Mouse (Mus musculus) liver, adult 2 months (tissue): Measurements from ENCODE around the gene Ddah2. TPM values are rescaled to one million over a fixed set of nuclear protein-coding genes. Genes with fewer than 3 reads are reported as not detected.

Experiments used
- DNase-seq: peaks from one replicate; pipeline ENCODE4 v3.0.0-alpha.2; 2011; ENCODE audit warnings: low read depth, low spot score; ENCODE audit errors: extremely low read depth
- H3K27ac ChIP-seq: fragments of 200-500 bp; replicated peaks from 2 replicates; pipeline ENCODE4 v1.5.1; 2012; ENCODE audit warnings: low read depth, mild to moderate bottlenecking, control low read depth, inconsistent platforms, low read length; ENCODE audit not compliant: insufficient read depth
- H3K27me3 ChIP-seq: fragments of 200-500 bp; 2 replicates; pipeline ENCODE4 v1.6.1; 2012; ENCODE audit warnings: mild to moderate bottlenecking, moderate library complexity, low read length, inconsistent platforms; ENCODE audit not compliant: control insufficient read depth, insufficient read depth
- H3K36me3 ChIP-seq: fragments of 200-500 bp; 2 replicates; pipeline ENCODE4 v1.6.1; 2012; ENCODE audit warnings: low read length, inconsistent platforms; ENCODE audit not compliant: control insufficient read depth, insufficient read depth
- H3K4me1 ChIP-seq: fragments of 200-500 bp; 2 replicates; pipeline ENCODE4 v1.6.1; 2011; ENCODE audit warnings: low read length; ENCODE audit not compliant: control insufficient read depth, insufficient read depth
- H3K4me3 ChIP-seq: fragments of 200-500 bp; 2 replicates; pipeline ENCODE4 v1.5.1; 2011; ENCODE audit warnings: low read depth, mild to moderate bottlenecking, control low read depth, low read length, moderate library complexity; ENCODE audit not compliant: insufficient read depth
- H3K79me2 ChIP-seq: fragments of 200-500 bp; 2 replicates; pipeline ENCODE4 v1.6.1; 2012; ENCODE audit warnings: inconsistent platforms, mild to moderate bottlenecking, low read length, moderate library complexity; ENCODE audit not compliant: control insufficient read depth, insufficient read depth
- H3K9ac ChIP-seq: fragments of 200-500 bp; 2 replicates; pipeline ENCODE4 v1.6.1; 2012; ENCODE audit warnings: low read depth, mild to moderate bottlenecking, control low read depth, inconsistent platforms, low read length
- CTCF ChIP-seq: fragments of 200-500 bp; IDR thresholded peaks from 2 replicates; pipeline ENCODE4 v1.5.1; 2011; ENCODE audit warnings: low read depth, low read length, control low read depth
- POLR2A ChIP-seq: fragments of 200-500 bp; IDR thresholded peaks from 2 replicates; pipeline ENCODE4 v1.6.1; 2011; ENCODE audit warnings: low read length, control low read depth; ENCODE audit not compliant: insufficient read depth; ENCODE audit errors: extremely low read depth
- WGBS: fragments of 180-500 bp; shearing (Covaris S2); methylation state at CpG from one replicate; pipeline ENCODE4 v1.1.7; 2018; 5-methylcytosine and 5-hydroxymethylcytosine counted together
- polyA plus RNA-seq: library from polyadenylated mRNA; depleted of rRNA; stranded (reverse); fragments of >200 nt; gene quantifications from 2 replicates; pipeline ENCODE4 v1.2.3, GENCODE M21; 2012
- total RNA-seq: library from RNA; depleted of rRNA; stranded (reverse); fragments of >200 nt; gene quantifications from 2 replicates; pipeline ENCODE4 v1.2.3, GENCODE M21; 2014

Ddah2 gene
- total and polyA plus RNA-seq, 2 experiments = 3.0 to 3.9 TPM

- TF ChIP-seq POLR2A (0 out of 2 replicates have a peak, but pooled peaks have one; percentile 26), CTCF (no peak)
- H3K4me1 ChIP-seq = peaks cover 12% of the 10 kb centered on the region
- H3K27ac ChIP-seq = peak overlapping the region; percentile 80
- WGBS = 59% methylated on average over 21 of the region's 21 CpGs
- peak overlapping the region; percentile 78 for H3K9ac ChIP-seq
- H3K4me3 ChIP-seq = peak overlapping the region; percentile 68
- no peaks in the 10 kb centered on the region for H3K79me2 ChIP-seq
- no peaks in the 10 kb centered on the region for H3K27me3 ChIP-seq
- DNase-seq = peak; percentile 42
- peaks cover 9% of the 10 kb centered on the region; the same call in 1 of the 2 replicates for H3K36me3 ChIP-seq
Observed at GRCm38 (mm10) chr17:35051156-35052086, 7.4 kb upstream of the Ddah2 start.

- Histone ChIP-seq H3K27ac (0 out of 2 replicates have a peak overlapping the region, but pooled peaks have one; percentile 17), H3K36me3 (peaks cover 10% of the 10 kb centered on the region; the same call in 1 of the 2 replicates), H3K4me3 (no peak overlapping the region), H3K27me3 (no peaks in the 10 kb centered on the region), H3K4me1 (peaks cover 11% of the 10 kb centered on the region), H3K79me2 (no peaks in the 10 kb centered on the region), H3K9ac (no peak overlapping the region; the same call in 1 of the 2 replicates)
- no peak for TF ChIP-seq CTCF
- TF ChIP-seq POLR2A = no peak
- no peak for DNase-seq
- 75% methylated on average over 12 of the region's 12 CpGs for WGBS
Observed at GRCm38 (mm10) chr17:35052271-35052798, 6.5 kb upstream of the Ddah2 start.

GRCm38 (mm10) chr17:35055691-35056495 lies 2.9 kb upstream of the Ddah2 start:
- H3K4me1 ChIP-seq = peaks cover 3% of the 10 kb centered on the region; the same call in 1 of the 2 replicates

GRCm38 (mm10) chr17:35057090-35057489 lies 1.7 kb upstream of the Ddah2 start:
- WGBS = 87% methylated on average over 3 of the region's 3 CpGs
- no peak overlapping the region for H3K27ac ChIP-seq
- H3K27me3 ChIP-seq = no peaks in the 10 kb centered on the region
- H3K4me1 ChIP-seq = peaks cover 3% of the 10 kb centered on the region; the same call in 1 of the 2 replicates
- H3K36me3 ChIP-seq = peaks cover 11% of the 10 kb centered on the region; the same call in 1 of the 2 replicates
- no peak for TF ChIP-seq POLR2A
- no peak for TF ChIP-seq CTCF
- DNase-seq = no peak
- no peak overlapping the region for H3K9ac ChIP-seq
- H3K79me2 ChIP-seq = no peaks in the 10 kb centered on the region
- H3K4me3 ChIP-seq = no peak overlapping the region

More at GRCm38 (mm10) chr17:35055691-35056495, 2.9 kb upstream of the Ddah2 start:
- Histone ChIP-seq H3K4me3 (no peak overlapping the region), H3K27me3 (no peaks in the 10 kb centered on the region), H3K9ac (no peak overlapping the region), H3K79me2 (no peaks in the 10 kb centered on the region), H3K36me3 (peaks cover 11% of the 10 kb centered on the region; the same call in 1 of the 2 replicates), H3K27ac (no peak overlapping the region)
- 89% methylated on average over 7 of the region's 7 CpGs for WGBS
- TF ChIP-seq POLR2A = no peak
- TF ChIP-seq CTCF = no peak
- DNase-seq = no peak

GRCm38 (mm10) chr17:35058316-35058715 lies 519 bp upstream of the Ddah2 start:
- 63% methylated on average over 9 of the region's 9 CpGs for WGBS
- TF ChIP-seq CTCF = no peak
- no peak for TF ChIP-seq POLR2A
- Histone ChIP-seq H3K4me1 (peaks cover 3% of the 10 kb centered on the region; the same call in 1 of the 2 replicates), H3K27me3 (no peaks in the 10 kb centered on the region), H3K4me3 (no peak overlapping the region), H3K36me3 (peaks cover 10% of the 10 kb centered on the region; the same call in 1 of the 2 replicates), H3K9ac (no peak overlapping the region), H3K27ac (no peak overlapping the region), H3K79me2 (no peaks in the 10 kb centered on the region)
- no peak for DNase-seq
